Mouse (Mus musculus): ENCODE measurements around the gene Maff.

Maff gene

GRCm38 (mm10) chr15:79329979-79330363 is 16.4 kb upstream of the Maff start:
- DNase-seq (ENCODE audit: low read depth), result no peak

DNA sequence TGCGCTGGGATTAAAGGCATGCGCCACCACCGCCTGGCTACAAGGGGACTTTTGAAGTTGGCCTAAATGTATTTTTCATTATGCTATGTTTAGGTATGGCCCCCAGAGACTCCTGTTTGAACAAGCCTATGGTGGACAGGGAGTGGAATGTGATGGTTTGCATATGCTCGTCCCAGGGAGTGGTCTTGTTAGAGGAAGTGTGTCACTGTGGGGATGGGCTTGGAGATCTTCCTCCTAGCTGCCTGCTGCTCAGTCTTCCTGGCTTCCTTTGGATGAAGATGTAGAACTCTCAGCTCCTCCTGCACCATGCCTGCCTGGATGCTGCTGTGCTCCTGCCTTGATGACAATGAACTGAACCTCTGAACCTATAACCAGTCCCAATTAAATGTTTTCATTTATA is 15.9 kb upstream of the Maff start:
- DNase-seq (ENCODE audit: low read depth), result no peak

DNA sequence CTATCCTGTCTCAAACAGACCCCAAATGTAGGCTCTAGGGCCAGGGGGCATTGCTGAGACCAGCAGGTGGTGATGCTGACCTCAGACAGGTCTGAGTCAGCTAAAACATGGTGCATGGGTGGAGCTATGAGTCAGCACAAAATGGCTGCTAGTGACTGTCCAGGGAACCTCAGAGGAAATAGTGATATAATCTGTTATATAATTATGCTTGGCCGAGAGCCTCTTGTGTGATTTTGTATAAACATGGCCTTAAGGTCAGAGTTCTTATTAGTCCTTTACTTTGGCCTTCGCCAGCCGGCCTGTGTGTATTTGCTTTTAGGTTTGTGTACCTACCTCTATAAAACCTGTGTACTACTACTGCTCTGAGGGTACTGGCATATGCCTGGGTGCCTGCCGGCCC is 13.0 kb upstream of the Maff start:
- no peak for DNase-seq (ENCODE audit: low read depth)

DNA sequence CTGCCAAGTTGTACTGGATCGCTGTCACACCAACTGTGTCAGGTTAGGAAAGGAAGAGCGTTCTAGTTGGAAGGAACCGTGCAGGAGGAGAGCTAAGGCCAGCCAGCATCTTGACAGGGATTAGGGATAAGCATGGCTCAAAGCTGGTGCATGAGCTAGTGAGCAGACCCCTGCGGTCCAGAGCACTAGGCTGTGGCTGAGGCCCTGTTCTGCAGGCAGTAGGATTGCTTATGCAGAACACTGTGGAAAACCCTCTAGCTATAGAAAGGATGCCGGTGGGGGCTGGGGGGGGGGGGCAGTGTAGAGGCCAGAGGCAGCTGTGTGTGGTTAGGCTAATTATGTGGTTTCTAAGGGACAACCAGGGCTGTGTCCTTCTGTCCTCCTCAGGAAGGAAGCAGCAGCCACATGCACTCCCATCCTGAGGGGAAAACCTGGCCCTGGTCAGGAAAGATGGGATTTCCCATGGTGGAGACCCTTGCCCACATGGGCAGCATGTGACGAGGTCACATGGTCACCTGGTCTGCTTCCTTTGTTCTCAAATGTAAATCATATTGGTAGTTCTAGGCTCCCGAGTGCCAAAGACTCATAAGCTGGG is 11.3 kb upstream of the Maff start:
- no peak for DNase-seq (ENCODE audit: low read depth)

DNA sequence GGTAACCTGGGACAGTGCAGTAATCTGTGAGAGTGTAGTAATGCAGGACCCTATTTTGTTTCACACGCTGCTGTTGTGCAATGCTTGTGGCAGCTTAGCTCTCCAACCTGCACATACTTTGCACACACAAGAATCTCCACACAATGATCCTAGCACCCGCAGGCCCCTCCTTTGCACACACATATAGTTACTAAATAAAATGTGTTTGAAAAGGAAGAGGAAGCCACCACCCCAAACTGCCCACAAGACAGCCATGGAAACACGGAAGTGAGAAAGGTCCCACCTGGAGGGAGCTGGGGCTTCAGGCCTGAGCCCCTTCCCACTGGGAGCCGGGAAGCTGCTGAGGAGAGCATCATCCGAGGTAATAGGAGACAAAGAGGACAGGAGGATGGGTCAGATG is 7.4 kb upstream of the Maff start:
- no peak for DNase-seq (ENCODE audit: low read depth)

GRCm38 (mm10) chr15:79342641-79343337 is 3.6 kb upstream of the Maff start:
- no peak for DNase-seq (ENCODE audit: low read depth)

GRCm38 (mm10) chr15:79344627-79345026 is 1.8 kb upstream of the Maff start:
- DNase-seq (ENCODE audit: low read depth), result no peak

DNA sequence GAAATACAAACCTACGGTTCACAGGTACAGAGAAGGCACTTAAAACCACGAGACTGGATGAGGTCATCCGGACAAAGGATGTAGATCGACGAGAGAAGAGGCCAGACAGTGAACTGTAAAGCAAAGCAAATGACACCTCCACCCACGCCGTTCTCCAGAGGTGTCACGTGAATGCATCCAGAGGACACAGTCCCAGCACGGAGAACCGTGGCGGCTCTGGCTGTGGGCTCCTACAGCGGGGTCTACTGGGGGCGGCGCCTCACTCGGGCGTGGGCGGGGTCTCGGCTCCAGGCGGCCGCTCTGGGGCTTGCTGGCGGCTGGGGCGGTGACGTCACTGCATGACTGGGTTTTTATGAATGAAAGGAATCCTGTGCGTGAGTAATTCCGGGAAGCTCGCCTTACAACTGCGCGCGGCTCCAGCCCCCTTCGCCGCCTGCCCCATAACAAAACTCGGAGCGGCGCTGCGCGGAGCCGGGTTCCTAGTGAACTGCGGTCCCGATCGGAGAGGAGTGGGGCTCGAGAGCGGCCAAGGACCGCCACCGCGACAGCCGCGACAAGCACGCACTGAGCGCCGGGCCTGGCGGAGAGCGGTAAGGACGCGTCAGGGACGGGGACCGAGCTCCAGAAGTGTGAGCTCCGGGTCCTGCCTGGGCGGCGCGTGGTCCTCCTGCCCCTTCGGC is 884 bp downstream of the Maff start:
- peak; percentile 69 for DNase-seq (ENCODE audit: low read depth)

GRCm38 (mm10) chr15:79347845-79348506 is 1.6 kb downstream of the Maff start:
- DNase-seq (ENCODE audit: low read depth), result no peak

GRCm38 (mm10) chr15:79348651-79349050 is 2.2 kb downstream of the Maff start:
- DNase-seq (ENCODE audit: low read depth), result no peak

DNA sequence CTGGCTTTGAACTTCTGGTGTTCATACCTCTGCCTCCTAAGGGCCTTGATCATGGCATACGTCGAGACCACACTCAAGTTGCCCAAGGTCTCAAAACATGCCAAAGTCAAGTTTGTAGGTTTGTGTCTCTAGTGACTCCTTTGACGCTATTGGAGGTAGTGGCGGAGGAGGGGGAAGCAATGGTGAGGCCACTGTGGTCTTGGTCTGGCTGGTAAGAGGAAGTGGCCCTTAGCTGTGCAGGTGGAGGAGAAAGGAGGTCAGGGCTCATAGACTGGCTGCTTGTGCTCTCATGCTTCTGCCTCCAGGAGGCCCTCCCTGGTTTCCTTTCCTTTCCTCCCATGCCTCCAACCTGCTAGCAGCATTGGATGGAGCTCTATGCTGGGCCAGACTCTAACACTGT is 4.4 kb downstream of the Maff start:
- no peak for DNase-seq (ENCODE audit: low read depth)

DNA sequence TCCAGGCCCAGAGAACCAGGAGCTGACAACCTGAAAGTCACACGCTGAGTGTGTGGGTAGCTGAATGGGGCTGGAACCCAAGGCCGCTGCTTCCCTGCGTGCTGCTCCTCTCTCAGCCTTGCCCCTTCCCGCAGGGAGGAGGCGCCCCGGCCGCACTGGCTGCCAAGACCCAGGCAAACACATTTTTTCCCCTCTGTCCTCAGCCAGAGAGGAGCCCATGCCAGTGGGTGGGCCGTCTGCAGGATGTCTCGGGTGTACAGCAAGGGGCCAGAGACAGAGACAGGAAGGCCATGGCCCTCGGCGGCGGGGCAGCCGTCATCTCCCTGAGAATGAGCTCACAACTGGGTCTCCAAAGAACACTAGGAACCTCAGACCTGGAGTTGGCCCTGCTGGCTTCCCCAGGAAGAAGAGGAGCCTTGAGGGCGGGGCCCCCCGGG is 4.9 kb downstream of the Maff start:
- DNase-seq (ENCODE audit: low read depth), result peak; percentile 76

DNA sequence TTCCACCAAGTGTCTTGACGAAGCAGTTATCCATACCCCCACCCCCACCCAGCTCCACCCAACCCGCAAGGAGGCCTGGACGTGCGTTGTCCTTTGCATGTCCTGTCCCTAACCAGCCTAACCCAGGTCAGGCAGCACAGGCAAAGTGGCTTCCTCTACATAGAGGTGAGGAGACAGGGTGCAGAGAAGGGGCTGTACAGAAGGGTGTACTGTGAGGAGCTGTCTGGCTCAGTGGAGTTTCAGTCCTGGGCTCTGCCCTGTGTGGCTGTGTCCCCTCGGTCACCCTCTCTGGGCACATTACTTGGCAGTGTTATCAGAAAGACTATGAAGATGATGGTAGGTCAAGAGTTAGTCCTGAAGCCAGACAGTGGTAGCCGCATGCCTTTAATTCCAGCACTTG is 6.1 kb downstream of the Maff start:
- DNase-seq (ENCODE audit: low read depth), result no peak

GRCm38 (mm10) chr15:79353690-79354305 is 7.4 kb downstream of the Maff start:
- DNase-seq (ENCODE audit: low read depth), result no peak

DNA sequence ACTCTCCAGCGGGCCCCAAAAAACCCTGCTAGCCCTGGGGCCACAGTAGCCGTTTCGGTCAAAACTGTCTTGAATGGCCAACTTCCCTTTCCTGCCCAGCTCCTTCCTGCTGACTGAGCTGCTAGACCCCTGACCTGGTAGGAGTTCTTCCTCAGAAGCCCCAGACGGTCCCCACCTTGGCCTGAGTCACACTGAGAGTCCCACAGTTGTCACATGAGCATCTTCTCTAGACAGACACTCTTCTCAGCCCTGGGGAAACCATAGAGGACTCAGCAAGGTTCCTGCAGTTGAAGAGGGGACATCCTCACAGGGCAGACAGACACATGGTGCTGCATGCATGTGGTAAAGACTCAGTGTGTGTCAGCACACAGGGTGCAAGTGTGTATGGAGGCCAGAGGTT is 8.2 kb downstream of the Maff start:
- no peak for DNase-seq (ENCODE audit: low read depth)

DNA sequence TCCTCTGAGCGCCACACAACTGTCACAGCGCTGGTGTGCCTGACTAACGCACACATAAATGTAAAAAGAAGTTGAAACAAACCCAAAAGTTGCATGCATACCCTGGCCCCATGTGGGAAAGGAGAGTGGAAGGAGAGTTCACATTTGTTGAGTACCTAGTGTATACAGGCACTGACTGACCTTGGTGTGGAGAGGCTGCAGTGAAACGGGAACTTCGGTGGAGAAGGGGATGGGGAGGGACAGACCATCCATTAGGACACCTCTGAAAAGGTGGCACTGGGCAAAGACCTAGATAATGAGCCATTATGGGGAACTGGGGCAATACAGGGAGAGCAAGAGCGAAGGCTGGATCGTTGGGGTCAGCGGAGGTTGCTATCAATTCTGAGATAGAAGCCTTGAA is 10.1 kb downstream of the Maff start:
- DNase-seq (ENCODE audit: low read depth), result no peak

- no peak for DNase-seq (ENCODE audit: low read depth)
These were observed 10.9 kb downstream of the Maff start for GRCm38 (mm10) chr15:79357036-79357911.

GRCm38 (mm10) chr15:79357974-79358690 is 11.7 kb downstream of the Maff start:
- DNase-seq (ENCODE audit: low read depth), result no peak

- DNase-seq (ENCODE audit: low read depth), result no peak
These were observed 13.5 kb downstream of the Maff start for GRCm38 (mm10) chr15:79359954-79360353.

DNA sequence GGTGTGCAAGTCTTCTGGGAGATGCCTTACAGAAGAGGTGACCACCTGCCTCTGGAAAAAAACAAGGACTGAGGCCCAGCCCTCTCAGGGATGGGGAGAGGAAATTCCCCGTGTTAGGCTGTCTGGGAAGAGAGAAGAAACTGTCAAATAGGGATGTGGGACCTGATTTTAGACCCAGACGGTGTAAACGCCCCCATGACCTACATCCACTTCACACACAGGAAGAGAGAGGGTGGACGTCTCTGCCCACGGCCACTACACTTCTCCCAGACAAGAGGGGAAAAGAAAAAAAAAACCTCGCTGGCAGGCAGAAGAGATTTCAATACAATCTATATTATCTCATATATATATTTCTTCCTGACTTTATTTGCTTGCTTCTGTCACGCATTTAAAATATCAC is 13.9 kb downstream of the Maff start:
- DNase-seq (ENCODE audit: low read depth), result no peak

- DNase-seq (ENCODE audit: low read depth), result no peak
These were observed 14.6 kb downstream of the Maff start for GRCm38 (mm10) chr15:79361023-79361422.
